Mouse (Mus musculus) heart, postnatal 0 days (tissue): ENCODE results near the gene Ctla2b.

Experiments
- CTCF ChIP-seq: IDR thresholded peaks from 2 replicates; pipeline ENCODE4 v1.5.1; 2016; ENCODE audit warnings: antibody characterized with exemption, control low read depth, low read depth
- EP300 ChIP-seq: IDR thresholded peaks from 2 replicates; pipeline ENCODE4 v1.6.1; 2016; ENCODE audit warnings: antibody characterized with exemption, low read depth

- TF ChIP-seq CTCF (no peak), EP300 (peak; percentile 73; the same call in 1 of the 2 replicates)
Observed at GRCm38 (mm10) chr13:60848241-60849120, 48.8 kb downstream of the Ctla2b start.
